Mouse (Mus musculus): ENCODE results near the gene Kdm7a. TPM values are rescaled to one million over a fixed set of nuclear protein-coding genes. Genes with fewer than 3 reads are reported as not detected.

The Kdm7a gene
- 10 to 100 TPM; 28.1 to 37.5 (median 29.3) TPM for total RNA-seq (2022)

- peak; percentile 72 to 86 for DNase-seq (ENCODE audit: low spot score in 2 of 2)
Observed at GRCm38 (mm10) chr6:39206581-39207461, at the start of gene Kdm7a. Gene Kdm7a (minus strand): TSS chr6:39206789.

- DNase-seq (ENCODE audit: low spot score in 2 of 2), result no peak
Observed at GRCm38 (mm10) chr6:39255271-39255670, 48.7 kb upstream of the Kdm7a start.

GRCm38 (mm10) chr6:39250055-39250454 lies 43.5 kb upstream of the Kdm7a start:
- no peak for DNase-seq (ENCODE audit: low spot score in 2 of 2)

- DNase-seq (ENCODE audit: low spot score in 2 of 2), result no peak
Observed at GRCm38 (mm10) chr6:39249176-39249770, 42.7 kb upstream of the Kdm7a start.

- no peak for DNase-seq (ENCODE audit: low spot score in 2 of 2)
Observed at GRCm38 (mm10) chr6:39244066-39244465, 37.5 kb upstream of the Kdm7a start.

GRCm38 (mm10) chr6:39243511-39243961 lies 36.9 kb upstream of the Kdm7a start:
- DNase-seq (ENCODE audit: low spot score in 2 of 2), result no peak

GRCm38 (mm10) chr6:39242718-39243471 lies 36.3 kb upstream of the Kdm7a start:
- peak in 1 of 2 experiments; percentile 19 for DNase-seq (ENCODE audit: low spot score in 2 of 2)

GRCm38 (mm10) chr6:39241421-39241891 lies 34.9 kb upstream of the Kdm7a start:
- peak in 1 of 2 experiments; percentile 45 for DNase-seq (ENCODE audit: low spot score in 2 of 2)

GRCm38 (mm10) chr6:39240956-39241355 lies 34.4 kb upstream of the Kdm7a start:
- DNase-seq (ENCODE audit: low spot score in 2 of 2), result no peak

- DNase-seq (ENCODE audit: low spot score in 2 of 2), result no peak
Observed at GRCm38 (mm10) chr6:39237887-39238286, 31.3 kb upstream of the Kdm7a start.

- DNase-seq (ENCODE audit: low spot score in 2 of 2), result no peak
Observed at GRCm38 (mm10) chr6:39232617-39233016, 26.0 kb upstream of the Kdm7a start.

GRCm38 (mm10) chr6:39230664-39231063 lies 24.1 kb upstream of the Kdm7a start:
- DNase-seq (ENCODE audit: low spot score in 2 of 2), result no peak

GRCm38 (mm10) chr6:39226610-39226955 lies 20.0 kb upstream of the Kdm7a start:
- DNase-seq (ENCODE audit: low spot score in 2 of 2), result no peak

GRCm38 (mm10) chr6:39225876-39226609 lies 19.5 kb upstream of the Kdm7a start:
- no peak for DNase-seq (ENCODE audit: low spot score in 2 of 2)

- no peak for DNase-seq (ENCODE audit: low spot score in 2 of 2)
Observed at GRCm38 (mm10) chr6:39223328-39223885, 16.8 kb upstream of the Kdm7a start.

- DNase-seq (ENCODE audit: low spot score in 2 of 2), result no peak
Observed at GRCm38 (mm10) chr6:39222487-39222886, 15.9 kb upstream of the Kdm7a start.

GRCm38 (mm10) chr6:39217961-39218360 lies 11.4 kb upstream of the Kdm7a start:
- no peak for DNase-seq (ENCODE audit: low spot score in 2 of 2)

- DNase-seq (ENCODE audit: low spot score in 2 of 2), result no peak
Observed at GRCm38 (mm10) chr6:39217138-39217537, 10.5 kb upstream of the Kdm7a start.

- DNase-seq (ENCODE audit: low spot score in 2 of 2), result no peak
Observed at GRCm38 (mm10) chr6:39214949-39215606, 8.5 kb upstream of the Kdm7a start.

GRCm38 (mm10) chr6:39209677-39210076 lies 3.1 kb upstream of the Kdm7a start:
- DNase-seq (ENCODE audit: low spot score in 2 of 2), result no peak
